Mouse (Mus musculus): ENCODE results near the gene Mrpl1. TPM values are rescaled to one million over a fixed set of nuclear protein-coding genes. Genes with fewer than 3 reads are reported as not detected.

Gene Mrpl1
- total RNA-seq, 1 experiment = 27.9 TPM

- Histone ChIP-seq H3K27ac (ENCODE audit: insufficient read depth, low read depth, low read length, poor library complexity, severe bottlenecking) (no peak overlapping the region), H3K9me3 (ENCODE audit: control insufficient read depth, insufficient read depth, low read depth, low read length) (no peaks in the 10 kb centered on the region), H3K9ac (ENCODE audit: insufficient read depth, low read depth, low read length, poor library complexity, severe bottlenecking) (no peak overlapping the region), H3K4me3 (ENCODE audit: insufficient read depth in 1 of 2, low read depth in 1 of 2, low read length in 2 of 2, poor library complexity in 1 of 2, severe bottlenecking in 1 of 2) (no peak overlapping the region), H3K4me1 (ENCODE audit: control insufficient read depth in 2 of 2, insufficient read depth in 2 of 2, low read length in 2 of 2, poor library complexity in 1 of 2) (no peaks in the 10 kb centered on the region), H3K36me3 (ENCODE audit: control insufficient read depth, insufficient read depth, low read length, poor library complexity, severe bottlenecking) (no peaks in the 10 kb centered on the region)
- TF ChIP-seq CHD2 (IDR thresholded peaks at IDR 0.05; ENCODE audit: low read depth, low read length) = no peak
- no peak for TF ChIP-seq HCFC1 (IDR thresholded peaks at IDR 0.05; ENCODE audit: borderline replicate concordance, insufficient read depth, low read length)
- TF ChIP-seq ZNF384 (IDR thresholded peaks at IDR 0.05; ENCODE audit: low read depth, low read length) = no peak
- no peak for TF ChIP-seq ZC3H11A (IDR thresholded peaks at IDR 0.05; ENCODE audit: borderline replicate concordance, low read depth, low read length)
- no peak for TF ChIP-seq MAFK (IDR thresholded peaks at IDR 0.05; ENCODE audit: insufficient read depth, low read depth, low read length)
- in situ Hi-C loops (cut with MboI; ENCODE audit: low sequenced_read_pairs in 2 of 2, unreplicated experiment in 2 of 2) = no loop called here
- DNase-seq (ENCODE audit: low read depth, low spot score) = no peak
Measured at GRCm38 (mm10) chr5:96305786-96306185, 96.5 kb downstream of the Mrpl1 start.

DNA sequence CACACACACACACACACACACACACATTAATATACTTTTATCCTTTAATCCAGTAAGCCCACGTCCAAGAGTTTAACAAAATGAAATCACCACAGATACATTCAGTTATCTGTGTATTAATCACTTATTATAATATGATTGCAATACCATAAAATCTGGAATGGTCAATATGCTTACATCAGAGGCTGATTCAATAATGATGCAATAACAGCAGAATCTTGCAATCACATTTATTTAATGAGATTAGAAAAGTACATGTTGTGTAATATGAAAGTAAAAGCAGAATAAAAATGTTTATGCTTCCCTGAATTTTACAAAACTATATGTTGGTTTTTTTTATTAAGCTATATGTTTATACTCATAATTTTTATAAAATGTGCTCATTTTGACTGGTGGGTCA lies 97.0 kb downstream of the Mrpl1 start:
- H3K36me3 ChIP-seq (ENCODE audit: control insufficient read depth, insufficient read depth, low read length, poor library complexity, severe bottlenecking) = no peaks in the 10 kb centered on the region
- no peak overlapping the region for H3K9ac ChIP-seq (ENCODE audit: insufficient read depth, low read depth, low read length, poor library complexity, severe bottlenecking)
- H3K4me3 ChIP-seq (ENCODE audit: insufficient read depth in 1 of 2, low read depth in 1 of 2, low read length in 2 of 2, poor library complexity in 1 of 2, severe bottlenecking in 1 of 2) = no peak overlapping the region
- no peak for TF ChIP-seq ZC3H11A (IDR thresholded peaks at IDR 0.05; ENCODE audit: borderline replicate concordance, low read depth, low read length)
- no peak for TF ChIP-seq HCFC1 (IDR thresholded peaks at IDR 0.05; ENCODE audit: borderline replicate concordance, insufficient read depth, low read length)
- no peak for TF ChIP-seq ZNF384 (IDR thresholded peaks at IDR 0.05; ENCODE audit: low read depth, low read length)
- TF ChIP-seq CHD2 (IDR thresholded peaks at IDR 0.05; ENCODE audit: low read depth, low read length) = no peak
- TF ChIP-seq MAFK (IDR thresholded peaks at IDR 0.05; ENCODE audit: insufficient read depth, low read depth, low read length) = no peak
- DNase-seq (ENCODE audit: low read depth, low spot score) = no peak
- H3K4me1 ChIP-seq (ENCODE audit: control insufficient read depth in 2 of 2, insufficient read depth in 2 of 2, low read length in 2 of 2, poor library complexity in 1 of 2) = no peaks in the 10 kb centered on the region
- in situ Hi-C loops (cut with MboI; ENCODE audit: low sequenced_read_pairs in 2 of 2, unreplicated experiment in 2 of 2) = no loop called here
- H3K27ac ChIP-seq (ENCODE audit: insufficient read depth, low read depth, low read length, poor library complexity, severe bottlenecking) = no peak overlapping the region
- H3K9me3 ChIP-seq (ENCODE audit: control insufficient read depth, insufficient read depth, low read depth, low read length) = no peaks in the 10 kb centered on the region

DNA sequence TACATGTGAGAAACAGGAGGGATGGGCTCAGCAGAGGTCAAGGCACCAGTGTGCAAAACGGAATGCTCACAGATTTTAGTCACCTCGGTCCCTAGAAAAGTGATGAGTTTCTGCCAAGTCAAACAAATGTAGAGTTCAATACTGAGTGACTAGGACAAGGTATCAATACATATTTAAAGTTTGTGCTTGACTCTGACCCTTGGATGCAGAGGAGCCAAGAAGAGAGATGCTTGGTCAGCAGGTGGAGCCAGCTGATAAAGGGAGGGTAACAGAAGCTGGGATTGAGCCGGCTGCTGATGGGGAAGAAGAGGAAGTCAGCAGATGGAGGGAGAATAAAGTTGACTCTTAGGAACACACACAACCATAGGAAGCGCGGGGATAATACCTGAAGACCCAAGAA lies 97.5 kb downstream of the Mrpl1 start:
- Histone ChIP-seq H3K4me1 (ENCODE audit: control insufficient read depth in 2 of 2, insufficient read depth in 2 of 2, low read length in 2 of 2, poor library complexity in 1 of 2) (no peaks in the 10 kb centered on the region), H3K9me3 (ENCODE audit: control insufficient read depth, insufficient read depth, low read depth, low read length) (no peaks in the 10 kb centered on the region), H3K9ac (ENCODE audit: insufficient read depth, low read depth, low read length, poor library complexity, severe bottlenecking) (no peak overlapping the region), H3K4me3 (ENCODE audit: insufficient read depth in 1 of 2, low read depth in 1 of 2, low read length in 2 of 2, poor library complexity in 1 of 2, severe bottlenecking in 1 of 2) (no peak overlapping the region), H3K36me3 (ENCODE audit: control insufficient read depth, insufficient read depth, low read length, poor library complexity, severe bottlenecking) (no peaks in the 10 kb centered on the region), H3K27ac (ENCODE audit: insufficient read depth, low read depth, low read length, poor library complexity, severe bottlenecking) (no peak overlapping the region)
- TF ChIP-seq MAFK (IDR thresholded peaks at IDR 0.05; ENCODE audit: insufficient read depth, low read depth, low read length) = no peak
- no peak for TF ChIP-seq ZC3H11A (IDR thresholded peaks at IDR 0.05; ENCODE audit: borderline replicate concordance, low read depth, low read length)
- TF ChIP-seq ZNF384 (IDR thresholded peaks at IDR 0.05; ENCODE audit: low read depth, low read length) = no peak
- DNase-seq (ENCODE audit: low read depth, low spot score) = no peak
- in situ Hi-C loops (cut with MboI; ENCODE audit: low sequenced_read_pairs in 2 of 2, unreplicated experiment in 2 of 2) = no loop called here

DNA sequence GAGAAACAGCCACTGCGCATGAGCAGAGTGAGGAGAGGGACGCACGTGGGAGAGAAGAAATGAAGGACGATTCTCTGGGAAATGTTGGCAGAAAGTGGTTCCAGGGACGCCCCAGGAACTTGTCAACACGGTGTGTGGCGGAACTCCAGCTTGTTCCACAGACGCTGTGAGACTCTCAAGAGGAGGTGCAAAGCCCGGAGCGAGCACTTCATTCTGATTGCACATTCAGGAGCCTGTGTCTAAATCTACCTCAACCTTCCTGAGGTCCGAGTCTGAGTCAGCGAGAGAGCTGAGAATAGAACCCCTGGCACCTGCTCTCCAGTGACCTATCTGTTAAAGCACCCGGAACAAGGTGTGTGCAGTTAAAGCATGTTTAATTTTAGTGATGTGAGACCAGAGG lies 98.8 kb downstream of the Mrpl1 start:
- H3K27ac ChIP-seq (ENCODE audit: insufficient read depth, low read depth, low read length, poor library complexity, severe bottlenecking) = no peak overlapping the region
- no peak overlapping the region for H3K4me3 ChIP-seq (ENCODE audit: insufficient read depth in 1 of 2, low read depth in 1 of 2, low read length in 2 of 2, poor library complexity in 1 of 2, severe bottlenecking in 1 of 2)
- in situ Hi-C loops (cut with MboI; ENCODE audit: low sequenced_read_pairs in 2 of 2, unreplicated experiment in 2 of 2) = no loop called here
- DNase-seq (ENCODE audit: low read depth, low spot score) = no peak
- no peak for TF ChIP-seq ZC3H11A (IDR thresholded peaks at IDR 0.05; ENCODE audit: borderline replicate concordance, low read depth, low read length)
- TF ChIP-seq HCFC1 (IDR thresholded peaks at IDR 0.05; ENCODE audit: borderline replicate concordance, insufficient read depth, low read length) = no peak
- no peak for TF ChIP-seq MAFK (IDR thresholded peaks at IDR 0.05; ENCODE audit: insufficient read depth, low read depth, low read length)
- TF ChIP-seq ZNF384 (IDR thresholded peaks at IDR 0.05; ENCODE audit: low read depth, low read length) = no peak
- TF ChIP-seq CHD2 (IDR thresholded peaks at IDR 0.05; ENCODE audit: low read depth, low read length) = no peak
- no peaks in the 10 kb centered on the region for H3K9me3 ChIP-seq (ENCODE audit: control insufficient read depth, insufficient read depth, low read depth, low read length)
- no peaks in the 10 kb centered on the region for H3K4me1 ChIP-seq (ENCODE audit: control insufficient read depth in 2 of 2, insufficient read depth in 2 of 2, low read length in 2 of 2, poor library complexity in 1 of 2)
- H3K36me3 ChIP-seq (ENCODE audit: control insufficient read depth, insufficient read depth, low read length, poor library complexity, severe bottlenecking) = no peaks in the 10 kb centered on the region
- H3K9ac ChIP-seq (ENCODE audit: insufficient read depth, low read depth, low read length, poor library complexity, severe bottlenecking) = no peak overlapping the region

DNA sequence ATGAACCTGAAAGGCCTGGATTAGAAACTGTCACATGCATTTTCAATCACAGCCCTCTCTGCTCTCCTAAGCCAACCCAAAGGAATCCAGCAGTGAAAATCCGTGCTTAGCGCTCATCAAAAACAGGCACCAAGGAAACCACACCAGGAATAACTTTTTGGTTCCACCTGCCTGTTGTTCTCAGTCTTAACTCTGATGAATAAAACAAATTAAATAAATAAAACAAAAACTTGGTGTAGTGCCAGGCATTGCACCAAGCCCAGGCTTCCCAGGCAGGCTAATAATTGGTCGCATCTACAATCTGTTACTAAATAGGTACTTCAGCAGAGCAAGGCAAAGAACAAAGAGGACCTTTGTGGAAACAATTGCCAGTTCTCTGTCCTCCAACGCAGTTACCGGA lies 99.4 kb downstream of the Mrpl1 start:
- no peak overlapping the region for H3K27ac ChIP-seq (ENCODE audit: insufficient read depth, low read depth, low read length, poor library complexity, severe bottlenecking)
- in situ Hi-C loops (cut with MboI; ENCODE audit: low sequenced_read_pairs in 2 of 2, unreplicated experiment in 2 of 2) = no loop called here
- no peak for DNase-seq (ENCODE audit: low read depth, low spot score)
- H3K9me3 ChIP-seq (ENCODE audit: control insufficient read depth, insufficient read depth, low read depth, low read length) = no peaks in the 10 kb centered on the region
- H3K4me1 ChIP-seq (ENCODE audit: control insufficient read depth in 2 of 2, insufficient read depth in 2 of 2, low read length in 2 of 2, poor library complexity in 1 of 2) = no peaks in the 10 kb centered on the region
- no peak for TF ChIP-seq MAFK (IDR thresholded peaks at IDR 0.05; ENCODE audit: insufficient read depth, low read depth, low read length)
- no peak for TF ChIP-seq HCFC1 (IDR thresholded peaks at IDR 0.05; ENCODE audit: borderline replicate concordance, insufficient read depth, low read length)
- no peak for TF ChIP-seq ZC3H11A (IDR thresholded peaks at IDR 0.05; ENCODE audit: borderline replicate concordance, low read depth, low read length)
- no peak for TF ChIP-seq ZNF384 (IDR thresholded peaks at IDR 0.05; ENCODE audit: low read depth, low read length)
- H3K9ac ChIP-seq (ENCODE audit: insufficient read depth, low read depth, low read length, poor library complexity, severe bottlenecking) = no peak overlapping the region
- no peak overlapping the region for H3K4me3 ChIP-seq (ENCODE audit: insufficient read depth in 1 of 2, low read depth in 1 of 2, low read length in 2 of 2, poor library complexity in 1 of 2, severe bottlenecking in 1 of 2)
- H3K36me3 ChIP-seq (ENCODE audit: control insufficient read depth, insufficient read depth, low read length, poor library complexity, severe bottlenecking) = no peaks in the 10 kb centered on the region
